Mouse (Mus musculus) spleen, adult 2 months (tissue): ENCODE results near the gene Gm20695.

Source experiments
- CTCF ChIP-seq: fragments of 200-500 bp; IDR thresholded peaks from 2 replicates; pipeline ENCODE4 v1.5.1; 2011; ENCODE audit warnings: mild to moderate bottlenecking, inconsistent platforms; ENCODE audit not compliant: insufficient read depth, insufficient read length, insufficient replicate concordance; ENCODE audit errors: extremely low read depth
- POLR2A ChIP-seq: fragments of 200-500 bp; IDR thresholded peaks from 2 replicates; pipeline ENCODE4 v1.6.1; 2011; ENCODE audit warnings: low read depth, low read length, inconsistent platforms

DNA sequence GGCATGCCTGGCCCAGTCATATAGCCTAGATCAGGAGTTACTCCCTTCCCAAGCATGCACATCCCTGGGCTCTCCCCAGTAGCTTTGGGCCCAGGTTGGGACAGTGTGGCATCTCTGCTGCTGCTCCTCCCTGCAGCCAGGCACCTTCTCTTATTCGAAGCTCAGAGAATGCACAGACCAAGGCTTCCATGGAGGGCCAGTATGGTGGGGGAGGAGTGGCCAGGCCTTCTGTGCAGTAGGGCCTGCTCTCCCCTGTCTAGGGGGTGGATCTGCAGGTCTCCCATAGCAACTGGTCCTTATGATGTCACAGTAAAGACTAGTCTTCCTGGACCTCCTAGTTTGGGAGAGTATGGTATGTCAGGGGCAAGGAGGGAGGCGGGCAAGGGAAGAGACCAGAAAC, 23.0 kb downstream of the Gm20695 start:
- TF ChIP-seq CTCF (no peak), POLR2A (no peak)
